Mouse (Mus musculus) kidney, adult 2 months (tissue): ENCODE data around the gene Zfp687.

Experiments used
- CTCF ChIP-seq: fragments of 200-500 bp; conservative IDR thresholded peaks from 2 replicates; pipeline ENCODE4 v1.5.1; 2011; ENCODE audit warnings: low read depth, mild to moderate bottlenecking, control low read depth, low read length, moderate library complexity, mixed read lengths; ENCODE audit not compliant: insufficient read depth, insufficient read length
- POLR2A ChIP-seq: fragments of 200-500 bp; IDR thresholded peaks from one replicate; pipeline ENCODE4 v1.6.1; 2011; ENCODE audit warnings: low read depth, low read length, control low read depth

- no peak for TF ChIP-seq POLR2A
- no peak for TF ChIP-seq CTCF
These were observed 50.3 kb downstream of the Zfp687 start for GRCm38 (mm10) chr3:94964989-94965388.
